Mouse (Mus musculus) heart, embryonic 11.5 days (tissue): ENCODE measurements around the gene Mrpl24. TPM values are rescaled to one million over a fixed set of nuclear protein-coding genes. Genes with fewer than 3 reads are reported as not detected.

Experiments
- ATAC-seq: fragments of 200-750 bp; cut with Nextera tagmentation; replicated peaks from 2 replicates; pipeline ENCODE4 v1.8.0; 2017; ENCODE audit warnings: moderate library complexity; ENCODE audit not compliant: insufficient number of reproducible peaks, low FRiP score, low TSS enrichment
- H3K27ac ChIP-seq: fragments of 300-500 bp; sonication (generic); 2 replicates; pipeline ENCODE4 v1.5.1; 2014; ENCODE audit warnings: mild to moderate bottlenecking, low read depth, low read length
- H3K27me3 ChIP-seq: fragments of 300-500 bp; sonication (generic); 2 replicates; pipeline ENCODE4 v1.6.1; 2014; ENCODE audit warnings: mild to moderate bottlenecking, low read length, mixed read lengths; ENCODE audit not compliant: control insufficient read depth, insufficient read depth
- H3K36me3 ChIP-seq: fragments of 300-500 bp; sonication (generic); 2 replicates; pipeline ENCODE4 v1.6.1; 2014; ENCODE audit warnings: mild to moderate bottlenecking, low read length, moderate library complexity, mixed read lengths; ENCODE audit not compliant: control insufficient read depth, insufficient read depth
- H3K4me1 ChIP-seq: fragments of 300-500 bp; sonication (generic); 2 replicates; pipeline ENCODE4 v1.6.1; 2014; ENCODE audit warnings: low read length; ENCODE audit not compliant: control insufficient read depth, insufficient read depth
- H3K4me2 ChIP-seq: fragments of 300-500 bp; sonication (generic); 2 replicates; pipeline ENCODE4 v1.6.1; 2014; ENCODE audit warnings: mild to moderate bottlenecking, moderate library complexity
- H3K4me3 ChIP-seq: fragments of 300-500 bp; sonication (generic); 2 replicates; pipeline ENCODE4 v1.5.1; 2014; ENCODE audit warnings: low read depth, low read length
- H3K9ac ChIP-seq: fragments of 300-500 bp; sonication (generic); 2 replicates; pipeline ENCODE4 v1.6.1; 2014; ENCODE audit warnings: mild to moderate bottlenecking, low read depth, low read length, moderate library complexity
- H3K9me3 ChIP-seq: fragments of 300-500 bp; sonication (generic); replicated peaks from 2 replicates; pipeline ENCODE4 v1.6.1; 2016; ENCODE audit warnings: low read length; ENCODE audit not compliant: control insufficient read depth
- WGBS: fragments of 180-500 bp; shearing (Covaris S2); extraction: QIAGEN DNeasy Blood & Tissue Kit; methylation state at CpG from one replicate; pipeline ENCODE4 v1.1.7; 2014; ENCODE audit not compliant: insufficient replicate concordance; 5-methylcytosine and 5-hydroxymethylcytosine counted together
- polyA plus RNA-seq: library from polyadenylated mRNA; unstranded; fragments of >200 nt; fragmentation: Nextera tagmentation; extraction: Ambion mirVana; gene quantifications from 2 replicates; pipeline ENCODE4 v1.2.1, GENCODE M21; 2014

Gene Mrpl24
- polyA plus RNA-seq, 1 experiment from 2014 or later = 67.3 TPM

- Histone ChIP-seq H3K4me3 (peak overlapping the region; percentile 67), H3K36me3 (peaks cover 6% of the 10 kb centered on the region; the same call in 1 of the 2 replicates), H3K27ac (peak overlapping the region; percentile 51; the same call in 1 of the 2 replicates), H3K4me1 (peaks cover 39% of the 10 kb centered on the region), H3K9ac (peak overlapping the region; percentile 81), H3K27me3 (peaks cover 19% of the 10 kb centered on the region), H3K4me2 (peak overlapping the region; percentile 95), H3K9me3 (no peaks in the 10 kb centered on the region)
- no peak for ATAC-seq
- WGBS = 1% methylated on average over 57 of the region's 60 CpGs
Measured at GRCm38 (mm10) chr3:87971489-87972202, 52.3 kb downstream of the Mrpl24 start.

DNA sequence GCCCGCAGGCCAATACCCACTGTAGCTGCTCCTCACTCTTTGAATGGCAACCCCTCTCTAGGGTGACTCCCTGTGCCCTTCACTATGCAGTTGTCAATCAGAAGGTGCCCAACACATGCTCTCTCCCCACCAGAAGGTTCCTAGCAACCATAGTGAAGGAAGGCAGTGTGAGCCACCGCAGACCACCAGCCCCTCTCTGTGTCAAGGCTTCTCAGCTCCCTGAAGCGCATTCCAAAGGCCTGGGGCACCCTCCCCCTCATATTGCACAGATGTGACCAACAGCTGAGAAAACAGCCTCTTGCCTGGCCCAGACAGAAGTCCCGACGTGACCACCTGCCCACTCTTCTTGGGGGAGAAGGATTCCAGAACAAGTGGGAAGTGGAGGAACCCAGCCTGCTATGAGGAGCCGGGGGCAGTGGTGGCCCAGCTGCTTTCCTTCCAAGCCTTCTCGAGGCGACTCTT, 52.9 kb downstream of the Mrpl24 start:
- ATAC-seq = no peak
- Histone ChIP-seq H3K9ac (peak overlapping the region; percentile 81), H3K9me3 (no peaks in the 10 kb centered on the region), H3K27ac (no peak overlapping the region), H3K36me3 (peaks cover 6% of the 10 kb centered on the region; the same call in 1 of the 2 replicates), H3K4me1 (peaks cover 39% of the 10 kb centered on the region), H3K4me3 (peak overlapping the region; percentile 67), H3K4me2 (peak overlapping the region; percentile 95), H3K27me3 (peaks cover 19% of the 10 kb centered on the region)
- 13% methylated on average over 8 of the region's 8 CpGs for WGBS

DNA sequence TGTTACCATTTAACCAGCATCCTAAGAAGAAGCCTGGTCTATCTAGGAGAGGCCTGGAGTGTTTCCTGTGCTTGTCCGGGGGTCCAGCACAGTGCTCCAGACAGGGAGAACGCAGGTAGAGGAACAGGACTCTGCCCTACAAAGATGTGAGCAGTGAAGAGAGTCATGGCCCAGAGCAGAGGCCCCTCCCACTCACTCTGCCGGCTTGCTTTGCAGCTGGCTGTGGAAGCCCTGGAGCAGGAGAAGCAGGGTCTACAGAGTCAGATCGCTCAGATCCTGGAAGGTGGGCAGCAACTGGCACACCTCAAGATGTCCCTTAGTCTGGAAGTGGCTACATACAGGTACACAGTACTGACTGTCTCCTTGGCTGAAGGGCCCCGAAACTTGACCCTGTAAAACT, 53.5 kb downstream of the Mrpl24 start:
- Histone ChIP-seq H3K36me3 (peaks cover 6% of the 10 kb centered on the region; the same call in 1 of the 2 replicates), H3K9ac (peak overlapping the region; percentile 81), H3K4me2 (peak overlapping the region; percentile 95), H3K27me3 (peaks cover 19% of the 10 kb centered on the region), H3K9me3 (no peaks in the 10 kb centered on the region), H3K27ac (no peak overlapping the region), H3K4me3 (peak overlapping the region; percentile 67), H3K4me1 (peaks cover 39% of the 10 kb centered on the region)
- no peak for ATAC-seq
- 27% methylated on average over 5 of the region's 5 CpGs for WGBS

Other genes starting within 250 kb of the Mrpl24 start
- 0.43 and 0.66 TPM in 2 replicates for gene Lrrc71, start 170.9 kb upstream of the Mrpl24 start, polyA plus RNA-seq
- gene Ntrk1, start 124.3 kb upstream of the Mrpl24 start, polyA plus RNA-seq = 0.30 and 0.51 TPM in 2 replicates
- gene Insrr, start 122.6 kb upstream of the Mrpl24 start, polyA plus RNA-seq = 0.03 and 0.23 TPM in 2 replicates
- 12.1 and 13.5 TPM in 2 replicates for gene Pear1, start 95.2 kb upstream of the Mrpl24 start, polyA plus RNA-seq
- gene Sh2d2a, start 72.8 kb upstream of the Mrpl24 start, polyA plus RNA-seq = 0.17 TPM in 1 of 2 replicates, not detected in the other
- 14.1 and 14.5 TPM in 2 replicates for gene Prcc, start 33.9 kb upstream of the Mrpl24 start, polyA plus RNA-seq
- 172 and 179 TPM in 2 replicates for gene Hdgf, start 13.2 kb upstream of the Mrpl24 start, polyA plus RNA-seq
- 25.0 and 30.2 TPM in 2 replicates for gene Isg20l2, start 10.8 kb downstream of the Mrpl24 start, polyA plus RNA-seq
- 14.3 and 14.9 TPM in 2 replicates for gene Rrnad1, start 11.2 kb downstream of the Mrpl24 start, polyA plus RNA-seq
- 24.1 and 25.1 TPM in 2 replicates for gene Crabp2, start 29.2 kb downstream of the Mrpl24 start, polyA plus RNA-seq
- 11.1 and 15.1 TPM in 2 replicates for gene Nes, start 51.6 kb downstream of the Mrpl24 start, polyA plus RNA-seq
- gene Bcan, start 80.7 kb downstream of the Mrpl24 start, polyA plus RNA-seq = not detected in 2 replicates
- gene Hapln2, start 108.1 kb downstream of the Mrpl24 start, polyA plus RNA-seq = not detected in 2 replicates
- 22.1 and 23.9 TPM in 2 replicates for gene Gpatch4, start 123.6 kb downstream of the Mrpl24 start, polyA plus RNA-seq
- gene Naxe, start 139.0 kb downstream of the Mrpl24 start, polyA plus RNA-seq = 136 and 149 TPM in 2 replicates
- gene Ttc24, start 158.8 kb downstream of the Mrpl24 start, polyA plus RNA-seq = not detected in 2 replicates
- gene Iqgap3, start 162.5 kb downstream of the Mrpl24 start, polyA plus RNA-seq = 18.5 and 21.9 TPM in 2 replicates
- gene Mef2d, start 222.9 kb downstream of the Mrpl24 start, polyA plus RNA-seq = 39.8 and 45.1 TPM in 2 replicates